Mouse (Mus musculus): ENCODE measurements around the gene Ms4a4a.
A peak's percentile ranks its signal among the peaks of the same experiment; 100 is the strongest.
"Not testable (repeated sequence)": the region's sequence is repeated elsewhere in the genome, so short reads cannot be mapped to it uniquely, and the experiment has no call there.

Gene Ms4a4a

GRCm38 (mm10) chr19:11375273-11375672 is at the start of gene Ms4a4a:
Ms4a4a (plus strand) TSS chr19:11375523.
- DNase-seq: no peak

- DNase-seq: no peak
Observed at GRCm38 (mm10) chr19:11335932-11336331, 39.4 kb upstream of the Ms4a4a start, which contains the start of gene Ms4a7. Ms4a7 (minus strand) TSS chr19:11336146.

GRCm38 (mm10) chr19:11343147-11343546 is 32.2 kb upstream of the Ms4a4a start:
- no peak for DNase-seq

- no peak for DNase-seq
Observed at GRCm38 (mm10) chr19:11343992-11344391, 31.3 kb upstream of the Ms4a4a start.

GRCm38 (mm10) chr19:11349698-11350481 is 25.4 kb upstream of the Ms4a4a start:
- peak; percentile 6 for DNase-seq

GRCm38 (mm10) chr19:11351878-11352277 is 23.4 kb upstream of the Ms4a4a start:
- DNase-seq: no peak

- no peak for DNase-seq
Observed at GRCm38 (mm10) chr19:11355730-11356129, 19.6 kb upstream of the Ms4a4a start.

GRCm38 (mm10) chr19:11360106-11360505 is 15.2 kb upstream of the Ms4a4a start:
- DNase-seq: no peak

GRCm38 (mm10) chr19:11362002-11362401 is 13.3 kb upstream of the Ms4a4a start:
- no peak for DNase-seq

GRCm38 (mm10) chr19:11368310-11368709 is 7.0 kb upstream of the Ms4a4a start:
- no peak for DNase-seq

- DNase-seq: no peak
Observed at GRCm38 (mm10) chr19:11371181-11371580, 4.1 kb upstream of the Ms4a4a start.

GRCm38 (mm10) chr19:11376399-11376798 is 1.1 kb downstream of the Ms4a4a start:
- no peak for DNase-seq

GRCm38 (mm10) chr19:11387109-11387508 is 11.8 kb downstream of the Ms4a4a start:
- no peak for DNase-seq

GRCm38 (mm10) chr19:11387685-11388084 is 12.4 kb downstream of the Ms4a4a start:
- no peak for DNase-seq

GRCm38 (mm10) chr19:11388949-11389348 is 13.6 kb downstream of the Ms4a4a start:
- DNase-seq: no peak

GRCm38 (mm10) chr19:11395769-11396168 is 20.4 kb downstream of the Ms4a4a start:
- no peak for DNase-seq

- DNase-seq: no peak
Observed at GRCm38 (mm10) chr19:11404527-11404926, 29.2 kb downstream of the Ms4a4a start, which contains the start of gene Ms4a4c. Ms4a4c (plus strand) TSS chr19:11404770.

GRCm38 (mm10) chr19:11407428-11407827 is 32.1 kb downstream of the Ms4a4a start:
- DNase-seq: no peak

- no peak for DNase-seq
Observed at GRCm38 (mm10) chr19:11408591-11408990, 33.3 kb downstream of the Ms4a4a start.

GRCm38 (mm10) chr19:11411640-11412039 is 36.3 kb downstream of the Ms4a4a start:
- no peak for DNase-seq

GRCm38 (mm10) chr19:11414084-11414483 is 38.8 kb downstream of the Ms4a4a start:
- DNase-seq: no peak

- no peak for DNase-seq
Observed at GRCm38 (mm10) chr19:11415581-11415980, 40.3 kb downstream of the Ms4a4a start.

GRCm38 (mm10) chr19:11418865-11419264 is 43.5 kb downstream of the Ms4a4a start:
- not testable (repeated sequence) for DNase-seq

- DNase-seq: not testable (repeated sequence)
Observed at GRCm38 (mm10) chr19:11431209-11431608, 55.9 kb downstream of the Ms4a4a start.
